Mouse (Mus musculus) stomach, postnatal 0 days (tissue): ENCODE measurements at regions not wholly inside any gene's neighbourhood (a gene's known extent, or its start where the extent isn't known, plus 50 kb on each side); places are given as distances from the start of the nearest gene placed in this dataset.

Experiments
- CTCF ChIP-seq: IDR thresholded peaks from 2 replicates; pipeline ENCODE4 v1.5.1; 2016; ENCODE audit warnings: antibody characterized with exemption, low read depth, mild to moderate bottlenecking, moderate library complexity
- EP300 ChIP-seq: optimal IDR thresholded peaks from 2 replicates; pipeline ENCODE3; 2016; ENCODE audit warnings: antibody characterized with exemption

DNA sequence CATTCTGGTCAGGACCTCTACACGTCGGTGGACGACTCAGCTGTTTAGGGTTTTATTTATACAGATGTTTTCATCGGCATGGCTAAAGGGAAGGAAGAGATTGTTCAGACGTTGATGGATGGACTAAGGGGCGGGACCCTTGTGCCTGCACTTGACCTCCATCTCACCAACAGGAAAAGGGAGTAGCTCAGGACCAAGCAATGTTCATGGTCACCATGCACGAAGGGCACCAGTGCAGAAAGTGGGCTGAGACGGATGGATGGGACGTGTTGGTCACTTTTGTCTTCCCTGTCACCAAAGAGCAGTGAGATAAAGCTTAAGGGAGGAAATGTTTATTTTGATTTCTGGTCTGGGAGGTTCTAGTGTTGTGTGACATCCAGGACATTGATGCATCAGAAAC lies 193.8 kb upstream of the Ift57 start:
- no peak for TF ChIP-seq CTCF
- no peak for TF ChIP-seq EP300
